Mouse (Mus musculus) heart, postnatal 14 days (tissue): ENCODE results near the gene Matn3. TPM values are rescaled to one million over a fixed set of nuclear protein-coding genes. Genes with fewer than 3 reads are reported as not detected.

Experiments used
- DNase-seq, 2 experiments: peaks; one replicate each; pipeline ENCODE4 v3.0.0; 2021 to 2022
- intact Hi-C: fragments of 180-260 bp; cut with DNase I; formaldehyde crosslinking; loops from one replicate; pipeline ENCODE4 v1.15.1; 2025
- total RNA-seq, 2 experiments: library from RNA; stranded (reverse); gene quantifications; 2 replicates each; pipeline ENCODE4 v1.2.3; 2021

Matn3 gene
- total RNA-seq, 2 experiments from 2014 or later = not detected

DNA sequence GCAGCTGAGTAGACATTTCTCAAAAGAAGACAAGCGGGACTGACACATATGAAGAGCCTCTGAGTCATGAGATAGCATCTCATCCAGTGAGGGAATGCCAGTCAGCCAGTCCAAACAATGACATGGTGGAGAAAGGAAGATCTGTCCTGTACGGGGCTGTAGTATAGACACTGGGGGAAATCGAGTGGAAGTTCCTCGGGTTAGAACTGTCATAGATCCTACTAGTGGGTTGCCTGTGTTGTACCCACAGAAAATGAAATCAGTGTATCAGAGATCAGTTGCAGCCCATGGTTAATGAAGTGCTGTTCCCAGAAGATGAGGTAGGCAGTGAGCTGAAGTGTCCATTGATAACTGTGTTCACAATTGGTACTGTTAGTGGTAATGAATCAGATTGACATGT, 19.0 kb upstream of the Matn3 start:
- no peak for DNase-seq
- intact Hi-C loops = no loop called here

DNA sequence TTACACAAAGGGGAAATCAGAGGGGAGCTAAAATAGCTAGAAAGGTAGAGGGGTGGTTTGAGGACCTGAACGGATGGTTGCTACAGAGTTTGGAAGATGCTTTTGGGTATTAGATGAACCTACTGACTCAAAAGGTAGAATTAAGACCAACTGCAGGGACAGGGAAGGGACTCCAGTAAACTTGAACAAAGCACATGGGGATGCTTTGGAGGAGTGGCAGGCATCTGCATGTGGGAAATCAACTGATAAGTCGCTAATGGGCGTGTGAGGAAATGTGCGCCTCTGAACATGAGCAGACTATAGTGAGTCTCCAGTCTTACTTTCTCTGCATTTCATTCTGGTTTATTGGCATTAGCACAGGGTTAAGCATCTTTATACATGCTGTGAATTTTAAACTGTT, 16.6 kb upstream of the Matn3 start:
- intact Hi-C loops = no loop called here
- no peak for DNase-seq

DNA sequence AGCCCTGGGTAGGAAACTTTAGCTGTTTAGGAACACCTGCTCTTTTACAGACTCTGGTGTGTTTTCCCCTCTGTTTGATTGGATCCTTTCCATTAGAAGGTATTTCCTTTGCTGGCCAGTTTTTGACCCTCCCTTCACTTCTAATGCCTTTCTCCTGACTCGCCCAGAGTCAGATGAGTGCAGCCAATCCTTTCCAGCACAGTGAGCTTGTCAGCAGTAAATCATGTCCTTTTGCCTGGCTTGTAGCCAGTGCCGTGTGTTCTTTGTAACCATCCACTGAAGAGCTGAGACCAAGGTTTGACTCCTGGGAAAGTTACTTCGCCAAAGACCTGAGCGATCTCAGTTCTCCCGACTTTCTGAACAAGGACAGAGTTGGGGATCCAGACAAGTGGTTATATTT, 12.4 kb upstream of the Matn3 start:
- intact Hi-C loops = loop anchor here (5.0 kb wide), 2 partner anchors 48 to 67 kb away; no protein-coding TSS in a partner anchor
- DNase-seq = peak in 1 of 2 experiments; percentile 29

GRCm38 (mm10) chr12:8936210-8936609, 11.5 kb upstream of the Matn3 start:
- intact Hi-C loops = loop anchor here (5.0 kb wide), 2 partner anchors 49 to 66 kb away; no protein-coding TSS in a partner anchor
- DNase-seq = peak; percentile 31 to 37

DNA sequence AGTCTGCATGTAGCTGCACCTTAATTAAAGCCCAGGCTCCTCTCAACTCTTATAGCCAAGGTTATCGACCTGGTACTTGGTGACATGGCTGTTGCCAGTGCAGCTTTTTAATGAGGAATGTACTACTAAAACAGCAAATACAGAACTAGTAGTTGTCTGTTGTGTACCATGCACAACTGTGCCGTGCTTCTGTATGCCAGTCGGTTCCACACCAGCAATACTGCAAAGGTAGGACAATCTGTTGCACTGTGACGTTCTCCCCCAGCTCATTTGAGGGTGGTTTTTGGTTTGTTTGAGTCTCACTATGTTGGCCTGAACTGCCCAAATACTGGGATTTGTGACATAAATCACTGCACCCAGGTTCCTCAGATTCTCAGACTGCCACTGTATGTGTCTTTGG, 8.2 kb upstream of the Matn3 start:
- intact Hi-C loops = loop anchor here (5.0 kb wide), 2 partner anchors 52 to 63 kb away; no protein-coding TSS in a partner anchor

DNA sequence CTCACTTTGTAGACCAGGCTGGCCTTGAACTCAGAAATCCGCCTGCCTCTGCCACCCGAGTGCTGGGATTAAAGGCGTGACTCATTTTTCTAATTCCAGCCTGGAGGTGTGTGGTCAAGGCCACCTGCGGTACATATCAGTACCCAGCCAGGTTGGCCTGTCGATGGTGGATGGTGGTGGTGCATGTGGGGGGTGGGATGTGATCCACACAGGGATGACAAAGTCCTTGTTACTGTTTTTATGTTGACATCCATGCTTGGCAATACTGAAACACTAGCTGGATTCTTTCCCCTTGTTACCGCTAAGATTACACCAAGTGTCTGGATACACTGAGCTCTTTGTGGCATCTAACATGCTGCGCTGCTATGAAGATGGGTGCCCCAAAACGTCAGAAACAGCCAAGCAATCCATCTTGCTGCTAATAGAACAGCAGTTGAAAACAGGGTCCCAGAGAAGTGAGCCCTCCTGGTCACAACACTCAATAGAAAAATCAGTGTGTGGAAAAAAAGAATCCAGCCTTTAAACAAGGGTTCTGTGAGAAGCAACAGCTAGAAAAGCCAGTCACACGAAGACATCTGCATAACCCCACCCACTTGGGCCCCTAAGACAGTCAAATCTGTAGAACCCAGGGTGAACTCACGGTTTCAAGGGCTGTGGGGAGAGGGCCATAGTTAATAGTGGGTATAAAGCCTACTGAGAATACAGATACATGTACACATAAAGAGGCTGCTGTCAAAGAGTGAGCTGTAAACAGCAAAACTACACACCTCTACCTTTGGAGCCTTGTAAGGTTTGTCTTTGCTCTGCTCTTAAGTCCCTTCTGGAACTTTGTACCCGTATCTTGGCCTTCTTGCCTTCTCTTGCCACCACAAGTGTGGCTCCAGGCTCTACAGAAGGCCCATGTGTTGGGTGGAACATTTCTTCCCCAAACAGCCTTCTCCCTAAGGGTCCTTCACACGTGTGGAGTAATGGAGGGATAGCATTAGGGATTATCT, 7.4 kb upstream of the Matn3 start:
- intact Hi-C loops = no loop called here
- DNase-seq = no peak

More for the DNA sequence above, 8.2 kb upstream of the Matn3 start:
- DNase-seq = no peak

DNA sequence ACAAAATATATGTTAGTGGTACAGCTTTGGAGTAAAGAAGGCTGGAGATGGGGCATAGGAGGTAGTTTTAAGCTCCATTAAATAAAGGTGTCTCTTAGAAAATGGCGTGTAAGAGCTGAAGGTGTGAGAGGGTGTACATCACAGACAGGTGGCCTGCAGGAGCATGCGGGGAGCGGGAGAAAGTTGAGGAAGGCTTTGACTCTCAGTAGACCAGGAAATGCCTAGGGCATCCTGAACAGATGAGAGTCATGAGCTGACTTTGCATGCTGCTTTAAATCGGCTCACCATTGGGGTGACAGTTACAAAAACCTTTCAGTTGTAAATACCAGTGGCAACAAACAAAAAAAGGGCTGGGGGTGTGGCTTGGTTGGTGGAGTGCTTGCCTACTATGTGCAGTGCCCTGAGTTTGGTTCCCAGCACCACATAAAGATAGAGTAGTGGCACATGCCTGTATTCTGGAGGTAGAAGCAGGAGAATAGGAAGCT, 6.6 kb upstream of the Matn3 start:
- intact Hi-C loops = no loop called here
- no peak for DNase-seq

- DNase-seq = no peak
- intact Hi-C loops = no loop called here
These were observed 5.9 kb upstream of the Matn3 start for GRCm38 (mm10) chr12:8941699-8942392.

GRCm38 (mm10) chr12:8947163-8947562, 566 bp upstream of the Matn3 start:
- intact Hi-C loops = loop anchor here (2.0 kb wide), 1 partner anchor 58 kb away; no protein-coding TSS in a partner anchor
- DNase-seq = no peak

DNA sequence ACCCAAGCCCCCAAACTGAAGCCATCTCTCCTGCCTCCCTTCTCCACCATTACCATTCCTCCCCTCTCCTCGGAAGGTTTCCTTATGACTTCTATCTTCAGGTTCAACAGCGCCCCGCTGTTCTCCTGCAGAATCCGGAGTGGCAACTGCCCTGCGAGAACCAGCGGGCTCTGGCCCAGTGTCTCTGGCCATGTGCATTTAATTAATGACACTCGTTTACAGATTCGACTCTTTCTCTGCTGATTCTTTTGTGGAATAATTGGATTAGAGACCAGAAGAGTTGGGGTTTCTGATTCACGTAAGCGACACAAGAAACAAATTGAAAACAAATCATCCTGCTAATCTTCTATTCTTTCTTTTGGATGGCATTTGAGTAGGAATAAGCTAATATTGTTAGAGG, 5.4 kb downstream of the Matn3 start:
- intact Hi-C loops = no loop called here
- no peak for DNase-seq

- intact Hi-C loops = no loop called here
These were observed 6.4 kb downstream of the Matn3 start for GRCm38 (mm10) chr12:8954161-8954561.

DNA sequence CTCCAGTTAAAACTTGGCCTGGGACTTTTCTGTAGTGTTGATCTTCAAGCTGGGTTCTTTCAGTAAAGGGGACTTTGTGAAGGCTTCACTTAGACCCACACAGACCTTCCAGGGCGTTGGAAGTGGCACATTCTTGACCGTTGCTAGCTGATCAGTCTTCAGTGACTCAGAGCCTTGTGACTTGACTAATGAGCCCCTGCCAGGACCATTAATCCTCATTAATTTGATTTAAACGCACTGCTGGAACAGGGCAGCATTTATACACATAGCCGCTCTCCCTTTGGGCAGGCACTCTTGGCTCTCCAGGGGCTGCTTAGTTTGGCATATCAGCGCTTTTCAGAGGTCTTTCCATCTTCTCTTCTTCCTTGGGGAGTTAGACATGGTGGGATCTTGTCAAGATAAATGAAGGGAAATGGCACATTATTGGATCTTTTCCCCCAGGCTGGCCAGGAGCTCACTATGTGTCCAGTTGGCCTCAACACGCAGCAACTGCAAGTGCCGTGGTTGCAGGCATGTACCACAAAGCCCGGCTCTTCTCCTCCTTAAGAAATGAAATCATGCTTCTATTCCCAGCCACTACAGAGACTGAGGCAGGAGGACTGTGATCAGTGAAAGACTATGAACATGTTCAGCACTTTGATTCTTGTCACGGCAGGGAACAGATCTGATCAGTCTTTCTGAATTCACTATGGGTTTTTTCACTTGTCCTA, 14.0 kb downstream of the Matn3 start:
- intact Hi-C loops = no loop called here
- DNase-seq = no peak

More at GRCm38 (mm10) chr12:8954161-8954561, 6.4 kb downstream of the Matn3 start:
- DNase-seq = no peak

DNA sequence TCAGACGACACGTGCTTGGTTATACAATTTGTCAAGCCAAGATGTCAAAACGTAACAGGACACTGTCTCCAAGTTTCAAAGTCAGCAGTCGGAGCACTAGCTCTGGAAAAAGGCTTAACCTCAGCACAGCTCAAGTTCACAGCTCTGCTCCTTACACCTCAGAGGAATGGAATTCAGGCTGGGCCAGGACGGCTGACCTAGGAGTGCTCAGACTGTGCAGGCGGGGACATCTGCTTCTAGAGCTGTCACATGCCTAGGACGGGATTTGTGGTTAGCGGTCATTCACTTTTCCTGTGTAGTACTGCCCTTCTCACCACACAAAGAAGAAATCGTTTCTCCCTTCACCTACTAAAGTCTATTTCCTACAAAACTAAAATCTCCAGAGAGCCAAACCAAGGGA, 22.1 kb downstream of the Matn3 start:
- intact Hi-C loops = no loop called here
- DNase-seq = peak; percentile 32 to 50

GRCm38 (mm10) chr12:8973820-8974465, 26.2 kb downstream of the Matn3 start, which contains the start of gene Wdr35:
Gene Wdr35, plus strand, starts transcription at chr12:8973892.
- intact Hi-C loops = loop anchor here (2.0 kb wide), 1 partner anchor 29 kb away; no protein-coding TSS in a partner anchor

DNA sequence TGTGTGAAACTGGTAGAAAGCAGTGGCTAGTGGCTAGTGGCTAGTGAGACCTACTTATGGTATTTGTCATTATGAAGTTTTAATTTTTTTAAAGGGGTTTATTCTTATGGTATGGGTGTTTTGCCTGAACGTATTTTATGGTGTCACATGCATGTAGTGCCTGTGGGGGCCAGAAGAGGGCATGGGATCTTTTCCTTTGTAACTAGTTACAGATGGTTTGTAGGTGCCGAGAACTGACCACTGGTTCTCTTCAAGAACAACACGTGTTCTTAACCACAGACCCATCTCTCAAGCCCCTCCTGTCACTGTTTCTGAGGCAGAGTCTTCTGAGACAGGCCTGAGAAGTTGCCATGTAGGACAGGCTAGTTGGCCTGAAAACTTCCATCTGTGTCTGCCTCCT, 27.3 kb downstream of the Matn3 start:
- DNase-seq = no peak
- intact Hi-C loops = loop anchor here (2.0 kb wide), 1 partner anchor 28 kb away; no protein-coding TSS in a partner anchor

More at GRCm38 (mm10) chr12:8973820-8974465, 26.2 kb downstream of the Matn3 start, which contains the start of gene Wdr35:
- DNase-seq = peak; percentile 90 to 93

GRCm38 (mm10) chr12:8993231-8993630, 45.5 kb downstream of the Matn3 start:
- no peak for DNase-seq
- intact Hi-C loops = no loop called here

GRCm38 (mm10) chr12:8998318-8998717, 50.6 kb downstream of the Matn3 start:
- no peak for DNase-seq
- intact Hi-C loops = no loop called here

- intact Hi-C loops = loop anchor here (1.0 to 5.0 kb wide), 6 partner anchors 27 to 360 kb away; no protein-coding TSS in a partner anchor
- peak; percentile 43 to 66 for DNase-seq
These were observed 54.4 kb downstream of the Matn3 start for GRCm38 (mm10) chr12:9002038-9002648.

GRCm38 (mm10) chr12:9007146-9007545, 59.4 kb downstream of the Matn3 start:
- DNase-seq = no peak
- intact Hi-C loops = no loop called here
